Mouse (Mus musculus) intestine, postnatal 0 days (tissue): ENCODE data around the gene Tmem44. TPM values are rescaled to one million over a fixed set of nuclear protein-coding genes. Genes with fewer than 3 reads are reported as not detected.

Source experiments
- ATAC-seq: fragments of 200-750 bp; cut with Nextera tagmentation; 2 replicates; pipeline ENCODE4 v1.8.0; 2017; ENCODE audit warnings: mild to moderate bottlenecking, moderate TSS enrichment, moderate library complexity
- H3K27ac ChIP-seq: fragments of 300-500 bp; sonication (generic); 2 replicates; pipeline ENCODE4 v1.5.1; 2014; ENCODE audit warnings: mild to moderate bottlenecking, low read depth, low read length, moderate library complexity
- H3K27me3 ChIP-seq: fragments of 300-500 bp; sonication (generic); replicated peaks from 2 replicates; pipeline ENCODE4 v1.6.1; 2014; ENCODE audit warnings: low read length, mixed read lengths; ENCODE audit not compliant: control insufficient read depth, insufficient read depth
- H3K36me3 ChIP-seq: fragments of 300-500 bp; sonication (generic); 2 replicates; pipeline ENCODE4 v1.6.1; 2014; ENCODE audit warnings: mild to moderate bottlenecking, moderate library complexity; ENCODE audit not compliant: control insufficient read depth, insufficient read depth
- H3K4me1 ChIP-seq: fragments of 300-500 bp; sonication (generic); replicated peaks from 2 replicates; pipeline ENCODE4 v1.6.1; 2014; ENCODE audit warnings: antibody characterized with exemption, low read length, mixed read lengths; ENCODE audit not compliant: control insufficient read depth, insufficient read depth
- H3K4me2 ChIP-seq: fragments of 300-500 bp; sonication (generic); replicated peaks from 2 replicates; pipeline ENCODE4 v1.6.1; 2014; ENCODE audit warnings: low read depth, mild to moderate bottlenecking, moderate library complexity
- H3K4me3 ChIP-seq: fragments of 300-500 bp; sonication (generic); 2 replicates; pipeline ENCODE4 v1.5.1; 2014; ENCODE audit warnings: low read depth, low read length
- H3K9ac ChIP-seq: fragments of 300-500 bp; sonication (generic); 2 replicates; pipeline ENCODE4 v1.6.1; 2014; ENCODE audit warnings: mild to moderate bottlenecking, low read depth, low read length
- H3K9me3 ChIP-seq: fragments of 300-500 bp; sonication (generic); 2 replicates; pipeline ENCODE4 v1.6.1; 2016; ENCODE audit warnings: mixed run types; ENCODE audit not compliant: control insufficient read depth
- CTCF ChIP-seq: sonication (generic); IDR thresholded peaks from 2 replicates; pipeline ENCODE4 v1.5.1; 2016; ENCODE audit warnings: low read depth, mild to moderate bottlenecking, control low read depth, antibody characterized with exemption, moderate library complexity
- WGBS: fragments of 180-500 bp; shearing (Covaris S2); extraction: QIAGEN DNeasy Blood & Tissue Kit; methylation state at CpG from one replicate; pipeline ENCODE4 v1.1.7; 2014; 5-methylcytosine and 5-hydroxymethylcytosine counted together
- polyA plus RNA-seq: library from polyadenylated mRNA; unstranded; fragments of >200 nt; fragmentation: Nextera tagmentation; extraction: Ambion mirVana; gene quantifications from 2 replicates; pipeline ENCODE4 v1.2.1, GENCODE M21; 2015

Tmem44 gene
- 2.9 and 3.1 TPM in 2 replicates for polyA plus RNA-seq

DNA sequence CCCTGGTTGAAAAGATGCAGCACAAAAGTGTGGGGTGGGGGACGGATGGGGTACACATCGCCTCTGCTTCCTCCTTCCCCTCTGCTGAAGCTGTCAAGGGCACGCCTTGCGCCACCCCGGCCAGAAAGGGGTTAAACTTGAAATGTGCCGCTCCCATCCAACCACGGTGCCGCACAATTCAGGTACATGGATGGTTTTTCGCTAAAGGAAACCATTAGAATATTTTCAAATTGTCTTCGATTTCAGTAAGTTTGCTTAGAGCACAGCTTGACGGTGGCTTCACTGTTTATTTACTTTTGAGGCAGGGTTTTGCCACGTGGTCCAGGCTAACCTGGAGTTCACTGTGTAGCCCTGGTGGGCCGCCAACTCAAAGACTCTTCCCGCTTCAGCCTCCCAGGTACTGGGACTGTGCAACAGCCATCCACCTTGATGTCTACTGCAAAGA is at the start of gene Tmem44:
Gene Tmem44, minus strand, starts transcription at position 95 of the 445 bp plus-strand sequence.
- Histone ChIP-seq H3K27me3 (no peaks in the 10 kb centered on the region), H3K9ac (peak within 1 kb of the TSS; percentile 77), H3K9me3 (peaks cover 5% of the 10 kb centered on the region; the same call in 1 of the 2 replicates), H3K27ac (no peak within 1 kb of the TSS; the same call in 1 of the 2 replicates), H3K36me3 (no peaks in the 10 kb centered on the region), H3K4me2 (peak within 1 kb of the TSS; percentile 99), H3K4me1 (0 out of 2 replicates have a peak, but pooled peaks cover 3% of the 10 kb centered on the region), H3K4me3 (peak within 1 kb of the TSS; percentile 65)
- ATAC-seq = peak; percentile 42
- TF ChIP-seq CTCF = no peak
- WGBS = 5% methylated on average over 12 of the region's 14 CpGs

DNA sequence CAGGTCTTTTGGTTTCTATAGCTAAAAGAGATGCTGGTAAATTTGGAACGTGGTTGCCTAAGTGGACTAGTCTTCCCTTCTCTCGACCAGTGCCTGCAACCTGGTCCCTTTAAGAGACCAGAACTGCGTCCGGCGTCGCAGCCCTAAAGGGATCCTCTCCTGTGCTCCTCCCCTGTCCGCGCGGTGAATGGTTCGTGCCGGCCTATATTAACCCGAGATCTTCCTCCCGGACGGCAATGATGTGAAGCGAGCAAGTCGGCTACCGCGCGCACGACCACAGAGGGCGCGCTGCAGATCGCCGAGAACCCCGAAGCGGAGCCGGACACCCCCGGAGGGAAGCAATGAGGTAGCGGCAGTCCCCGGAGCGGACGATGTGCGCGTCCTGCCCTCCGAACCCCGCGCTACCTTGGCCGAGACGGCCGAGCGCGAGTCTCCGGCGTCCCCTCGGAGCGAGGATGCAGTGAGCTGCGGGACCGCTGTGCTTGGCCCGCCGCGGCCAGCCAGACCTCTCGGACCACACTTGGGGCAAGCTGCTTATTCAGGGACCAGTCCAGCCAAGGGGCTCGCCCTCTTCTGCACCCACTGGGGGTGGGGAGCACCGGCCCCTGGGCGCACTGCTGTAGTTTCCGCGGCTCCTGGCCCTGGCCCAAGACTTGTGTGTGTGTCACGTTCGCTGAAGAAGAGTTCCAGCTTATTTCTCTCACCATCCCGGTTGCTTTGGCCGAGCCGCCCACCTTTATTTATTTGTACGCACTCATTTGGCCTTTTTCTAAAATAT is 49.0 kb upstream of the Tmem44 start, which contains the start of gene Fam43a:
Gene Fam43a, plus strand, starts transcription at position 233 of the 778 bp plus-strand sequence.
- peaks cover 23% of the 10 kb centered on the region for H3K27me3 ChIP-seq
- H3K9ac ChIP-seq = peak within 1 kb of the TSS; percentile 67
- peak within 1 kb of the TSS; percentile 93 for H3K4me2 ChIP-seq
- peak; percentile 69 for ATAC-seq
- WGBS = under 1% methylated on average over 63 of the region's 63 CpGs
- no peaks in the 10 kb centered on the region for H3K9me3 ChIP-seq
- peak within 1 kb of the TSS; percentile 54 for H3K27ac ChIP-seq
- TF ChIP-seq CTCF = peak; percentile 77
- H3K4me1 ChIP-seq = no peaks in the 10 kb centered on the region
- H3K4me3 ChIP-seq = peak within 1 kb of the TSS; percentile 68
- no peaks in the 10 kb centered on the region for H3K36me3 ChIP-seq

DNA sequence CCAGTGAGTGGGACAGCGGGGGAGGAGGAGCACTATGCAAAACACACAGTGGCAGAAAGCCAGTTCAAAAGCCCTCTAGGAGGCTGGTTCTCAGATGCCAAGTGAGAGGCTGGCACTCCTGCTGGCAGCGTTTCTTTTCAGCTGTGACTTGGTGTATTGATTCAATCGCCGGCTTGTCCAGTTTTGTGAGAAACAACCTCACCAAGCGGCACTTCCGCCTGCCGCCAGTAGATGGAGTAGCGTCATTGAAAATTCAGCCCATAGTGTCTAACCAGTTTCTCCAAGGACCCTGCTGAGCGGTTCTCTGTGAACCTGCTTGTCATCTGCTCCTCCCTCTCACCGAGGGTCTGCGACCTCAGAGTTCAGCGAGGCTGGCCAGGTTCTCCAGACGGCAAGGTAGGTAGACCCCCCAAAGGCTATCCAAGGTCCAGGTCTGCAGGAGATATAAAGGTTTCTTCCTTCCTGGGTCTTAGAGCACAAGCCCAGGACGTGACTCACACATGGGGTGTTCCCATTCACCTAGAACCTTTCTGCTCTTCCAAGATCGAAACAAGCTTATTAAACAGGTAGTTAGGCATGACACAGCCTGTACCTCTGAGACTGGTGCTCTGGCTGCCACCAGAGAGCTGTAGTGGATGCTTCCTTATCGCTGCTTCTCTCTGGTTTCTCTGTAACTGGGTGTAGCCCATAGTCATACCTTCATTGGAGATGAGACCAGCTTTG is 46.5 kb upstream of the Tmem44 start:
- Histone ChIP-seq H3K4me3 (peak overlapping the region; percentile 18; the same call in 1 of the 2 replicates), H3K36me3 (no peaks in the 10 kb centered on the region), H3K27ac (no peak overlapping the region), H3K27me3 (peaks cover 23% of the 10 kb centered on the region), H3K4me1 (no peaks in the 10 kb centered on the region), H3K4me2 (peak overlapping the region; percentile 57), H3K9ac (no peak overlapping the region), H3K9me3 (no peaks in the 10 kb centered on the region)
- peak; percentile 92 for TF ChIP-seq CTCF
- WGBS = 10% methylated on average over 16 of the region's 16 CpGs
- ATAC-seq = peak; percentile 44

DNA sequence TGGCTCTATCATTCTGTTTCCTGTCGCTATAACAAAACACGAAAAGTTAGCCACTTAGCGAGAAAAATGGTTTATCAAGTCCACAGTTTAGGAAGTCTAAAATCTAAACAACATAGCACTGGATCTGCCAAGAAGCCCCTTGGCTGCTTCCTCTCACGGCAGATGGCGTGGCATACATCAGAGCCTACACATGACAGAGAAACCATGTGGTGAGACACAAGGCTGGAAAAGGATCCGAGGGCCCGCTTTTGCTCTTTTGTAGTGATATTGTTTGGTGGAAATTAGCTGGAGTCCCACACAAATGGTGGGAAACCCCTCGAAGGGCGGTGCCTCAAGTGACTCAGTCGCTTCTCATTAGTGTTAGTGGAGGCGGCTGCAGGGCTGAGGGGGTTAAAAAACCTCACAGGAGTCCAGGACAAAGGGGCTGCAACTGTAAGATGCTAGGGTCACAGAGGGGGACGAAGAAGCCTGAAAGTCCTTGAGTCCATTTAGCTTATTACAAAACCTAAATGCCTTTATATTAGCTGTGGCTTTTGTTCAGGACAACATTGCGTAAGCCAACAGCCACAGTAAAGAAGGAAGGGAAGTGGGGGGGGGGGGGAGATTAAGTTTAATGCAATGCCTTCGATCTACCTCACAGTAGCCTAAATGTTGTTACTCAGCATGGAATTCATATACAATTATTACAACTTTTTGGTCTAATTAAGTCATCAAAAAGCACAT is 45.4 kb upstream of the Tmem44 start:
- Histone ChIP-seq H3K4me1 (no peaks in the 10 kb centered on the region), H3K9me3 (no peaks in the 10 kb centered on the region), H3K9ac (no peak overlapping the region), H3K36me3 (no peaks in the 10 kb centered on the region), H3K27me3 (peaks cover 13% of the 10 kb centered on the region), H3K4me3 (no peak overlapping the region), H3K4me2 (no peak overlapping the region), H3K27ac (no peak overlapping the region)
- 60% methylated on average over 14 of the region's 14 CpGs for WGBS
- no peak for ATAC-seq
- no peak for TF ChIP-seq CTCF

DNA sequence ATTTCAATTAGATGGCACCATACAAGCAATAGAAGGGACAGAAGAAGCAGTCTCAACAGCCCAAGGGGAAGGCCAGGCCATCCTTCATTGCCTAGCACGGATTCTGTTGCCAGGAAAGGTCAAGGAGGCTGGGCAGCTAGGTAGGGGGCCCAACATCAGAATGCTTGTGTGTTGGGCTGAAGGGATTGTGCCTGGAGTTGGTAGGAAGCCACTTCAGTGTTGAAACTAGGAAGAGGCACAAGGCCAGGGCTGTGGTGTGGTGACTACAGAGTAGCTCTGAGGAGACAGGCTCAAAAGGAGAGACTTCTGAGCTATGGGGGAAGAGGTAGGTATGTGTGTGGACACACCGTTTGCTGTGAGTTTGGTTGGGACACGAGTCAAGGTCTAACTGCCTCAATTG is 44.7 kb upstream of the Tmem44 start:
- 47% methylated on average over 3 of the region's 3 CpGs for WGBS
- no peak overlapping the region for H3K4me3 ChIP-seq
- peaks cover 7% of the 10 kb centered on the region; the same call in 1 of the 2 replicates for H3K27me3 ChIP-seq
- TF ChIP-seq CTCF = no peak
- ATAC-seq = no peak
- no peak overlapping the region for H3K9ac ChIP-seq
- no peaks in the 10 kb centered on the region for H3K4me1 ChIP-seq
- no peak overlapping the region for H3K4me2 ChIP-seq
- H3K9me3 ChIP-seq = no peaks in the 10 kb centered on the region
- H3K36me3 ChIP-seq = no peaks in the 10 kb centered on the region
- H3K27ac ChIP-seq = no peak overlapping the region
